Mouse (Mus musculus): Measurements from ENCODE around the gene Map3k3.
"Not testable (repeated sequence)": the region's sequence is repeated elsewhere in the genome, so short reads cannot be mapped to it uniquely, and the experiment has no call there.

Gene Map3k3

DNA sequence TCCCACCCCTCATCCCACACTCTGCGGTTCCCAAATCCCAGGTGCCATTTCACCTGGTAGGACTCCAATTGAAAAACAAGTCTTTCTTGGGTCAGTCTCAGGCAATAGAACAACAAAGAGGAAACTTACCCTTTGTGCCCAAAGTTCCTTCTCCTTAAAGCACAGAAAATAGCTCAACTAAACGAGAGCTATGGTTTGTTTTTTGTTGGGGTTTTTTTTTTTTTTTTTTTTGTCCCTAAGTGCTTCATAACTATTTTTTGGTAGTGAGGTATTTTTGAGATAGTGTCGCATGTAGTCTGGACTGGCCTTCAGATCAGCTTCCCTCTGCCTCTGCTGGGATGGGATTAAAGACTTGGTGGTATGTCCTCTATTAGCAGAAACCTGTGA is 109.7 kb downstream of the Map3k3 start:
- DNase-seq: no peak

DNA sequence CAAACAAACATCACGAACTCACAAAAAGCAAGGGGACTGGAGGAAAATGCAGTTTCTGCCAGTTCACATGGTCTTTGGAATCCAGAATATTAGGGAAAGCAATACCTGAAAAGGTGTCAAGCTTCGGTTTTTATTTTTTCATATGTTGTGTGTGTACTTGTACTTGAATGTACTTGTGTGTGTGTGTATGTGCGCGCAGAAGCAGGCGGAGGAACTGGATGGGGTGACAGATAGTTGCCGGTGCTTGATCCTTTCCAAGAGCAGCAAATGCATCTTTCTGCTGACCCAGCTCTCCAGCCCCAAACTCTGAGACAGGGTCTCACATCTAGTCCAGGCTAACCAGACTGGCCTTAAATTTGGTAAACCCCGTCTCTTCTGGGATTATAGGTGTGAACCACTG is 110.5 kb downstream of the Map3k3 start:
- DNase-seq: no peak

DNA sequence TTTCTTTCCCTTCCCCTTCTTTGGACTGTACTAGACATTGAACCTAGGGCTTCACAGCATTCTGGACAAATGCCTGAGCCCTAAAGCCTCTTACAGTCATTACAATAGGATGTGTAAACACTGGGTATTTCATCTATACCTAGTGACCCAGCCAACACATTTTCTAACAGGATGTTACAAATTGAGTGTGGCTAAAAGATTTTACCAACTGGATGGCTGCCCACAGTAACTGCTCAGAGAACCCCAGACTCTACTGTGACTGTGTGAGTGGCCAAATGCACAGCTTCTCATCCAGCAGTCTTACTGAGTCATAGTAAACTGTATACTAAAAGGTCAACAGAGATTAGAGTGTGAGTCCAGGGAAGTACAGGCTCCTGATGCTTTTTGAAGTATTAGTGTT is 110.9 kb downstream of the Map3k3 start:
- DNase-seq: no peak

DNA sequence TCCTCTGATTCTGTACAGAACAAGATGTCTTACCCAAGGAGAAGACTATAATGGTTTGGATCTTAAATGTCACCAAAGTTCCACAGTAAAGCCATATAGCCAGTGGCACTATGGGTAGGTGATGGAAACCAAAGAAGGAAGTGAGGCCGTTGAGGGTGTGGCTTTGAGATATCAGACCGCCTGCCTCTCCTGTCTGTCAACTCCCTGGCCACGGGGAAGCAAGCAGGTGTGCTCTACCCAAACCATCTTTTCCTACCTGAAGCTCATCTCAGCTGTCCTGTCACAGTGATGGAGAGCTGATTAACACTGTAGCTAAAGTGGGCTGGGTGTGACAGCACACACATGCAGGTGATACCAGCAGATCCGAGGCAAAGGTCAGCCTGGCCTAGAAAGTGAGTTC is 113.9 kb downstream of the Map3k3 start:
- DNase-seq: no peak

DNA sequence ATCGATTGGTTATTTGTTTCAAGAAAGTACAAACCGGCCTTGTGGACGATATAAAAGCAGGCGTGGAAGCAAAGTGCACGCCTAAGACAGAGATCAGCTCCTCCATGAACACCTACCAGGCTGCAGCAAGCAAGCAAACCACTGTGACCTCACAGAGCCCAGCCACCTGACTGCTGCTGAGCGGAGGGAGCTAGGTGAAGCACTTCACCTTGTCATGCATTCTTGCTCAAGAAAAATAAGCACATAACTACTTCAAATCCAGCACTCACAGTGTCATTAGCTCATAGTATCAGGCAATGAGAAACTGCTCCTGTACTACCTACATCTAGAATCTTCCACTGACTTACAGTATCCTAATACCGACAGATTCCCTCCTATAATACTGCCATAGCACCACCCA is 115.6 kb downstream of the Map3k3 start:
- not testable (repeated sequence) for DNase-seq

DNA sequence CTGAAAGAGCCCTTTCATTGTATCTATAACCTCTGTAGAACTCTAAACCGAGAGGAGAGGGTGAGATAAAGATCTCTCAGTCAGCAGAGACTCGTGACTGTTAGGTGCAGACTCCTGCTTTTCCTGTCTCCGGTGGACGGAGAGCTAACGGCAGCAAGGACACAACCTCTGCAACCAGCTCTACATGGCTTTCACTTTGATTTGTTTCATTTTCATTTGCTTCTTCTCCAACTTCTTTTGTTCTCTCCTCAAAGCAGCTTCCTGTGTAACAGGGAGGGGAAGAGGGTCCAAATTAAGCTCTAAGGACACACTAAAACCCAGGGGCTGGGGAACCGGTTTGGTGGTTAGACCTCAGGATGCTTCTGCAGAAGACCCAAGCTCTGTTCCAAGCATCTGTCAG is 116.3 kb downstream of the Map3k3 start:
- DNase-seq: no peak

DNA sequence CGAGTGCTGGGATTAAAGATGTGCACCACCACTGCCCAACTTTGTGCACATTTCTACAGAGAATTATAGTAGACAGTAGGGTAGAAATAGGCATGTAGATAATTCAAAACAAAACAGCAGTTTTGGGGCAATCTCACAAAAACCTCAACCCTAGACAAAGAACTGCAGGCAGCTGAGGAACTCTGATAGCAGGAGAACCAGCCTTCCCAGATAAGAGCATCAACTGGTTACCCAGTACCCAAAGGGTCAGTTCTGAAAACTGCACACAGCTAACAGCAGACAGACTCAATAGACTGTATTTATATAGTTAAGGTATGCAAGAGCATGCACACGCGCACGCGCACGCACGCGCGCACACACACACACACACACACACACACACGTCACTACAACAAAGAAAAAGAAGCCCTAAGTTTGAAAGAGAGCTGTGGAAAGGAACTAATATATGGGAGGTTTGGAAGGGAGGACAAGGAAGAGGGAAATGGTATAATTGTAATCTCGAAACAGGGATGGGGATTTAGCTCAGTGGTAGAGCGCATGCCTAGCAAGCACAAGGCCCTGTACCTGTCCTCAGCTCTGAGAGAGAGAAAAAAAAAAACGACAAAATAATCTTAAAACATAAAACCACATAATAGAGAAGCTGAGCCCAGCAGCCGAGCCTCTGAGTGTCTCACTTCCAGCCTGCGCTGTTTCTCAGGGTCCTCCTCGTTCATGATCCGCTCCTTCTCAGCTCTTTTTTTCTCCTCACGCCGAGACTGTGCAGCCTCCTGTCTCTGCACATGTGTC is 117.1 kb downstream of the Map3k3 start:
- no peak for DNase-seq

DNA sequence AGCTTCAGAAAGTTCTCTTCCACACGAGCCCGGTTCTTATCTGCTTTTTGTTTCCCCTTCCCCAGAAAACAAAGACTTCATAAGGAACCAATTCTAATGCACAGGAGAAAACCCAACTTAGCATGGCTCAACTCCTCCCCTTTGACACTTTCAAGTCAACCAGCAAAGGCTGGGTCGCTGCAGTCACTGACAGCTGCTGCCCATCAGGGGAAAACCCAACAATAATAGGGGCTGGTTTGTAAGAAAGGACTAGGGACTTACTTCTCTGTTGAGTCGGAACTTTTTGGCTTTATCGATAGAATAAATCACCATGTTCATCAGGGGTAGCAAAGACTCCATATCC is 117.7 kb downstream of the Map3k3 start, which contains the start of gene Strada:
Gene Strada, minus strand, starts transcription at position 46 of the 343 bp plus-strand sequence.
- DNase-seq: no peak
